Mouse (Mus musculus) heart, adult 10 weeks (tissue): ENCODE measurements around the gene Gm3415. TPM values are rescaled to one million over a fixed set of nuclear protein-coding genes. Genes with fewer than 3 reads are reported as not detected.

ENCODE experiments used
- polyA plus RNA-seq: library from polyadenylated mRNA; stranded (reverse); fragments of 350-450 nt; fragmentation: Illumina TruSeq; extraction: RNeasy Lipid Tissue Mini Kit (QIAGEN cat#74804); gene quantifications from one replicate; pipeline ENCODE4 v1.2.3, GENCODE M21; 2014; ENCODE audit warnings: low read depth, low replicate concordance

Gm3415 gene
- not detected for polyA plus RNA-seq

DNA sequence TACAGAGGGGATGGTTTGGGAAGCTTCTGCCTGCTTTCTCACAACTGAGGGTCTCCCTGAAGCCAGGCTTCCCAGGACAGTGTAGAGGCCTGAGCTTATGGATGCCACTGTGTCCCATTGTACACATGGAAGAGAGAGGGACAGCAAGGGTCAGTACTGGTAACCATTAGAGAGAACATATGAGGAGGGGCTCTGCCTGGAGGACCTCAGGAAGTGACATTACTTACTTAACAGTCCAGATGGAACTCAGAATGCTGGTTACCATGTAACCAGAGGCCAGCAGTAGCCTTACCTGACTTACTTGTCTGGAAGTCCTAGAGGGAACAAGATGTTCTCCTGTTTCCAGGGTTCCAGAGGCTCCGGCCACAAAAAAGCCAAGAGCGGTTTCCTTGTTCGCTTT is at the start of gene Gm3415:
TSS of gene Gm3415 (plus strand) at position 301 of the 400 bp plus-strand sequence.

DNA sequence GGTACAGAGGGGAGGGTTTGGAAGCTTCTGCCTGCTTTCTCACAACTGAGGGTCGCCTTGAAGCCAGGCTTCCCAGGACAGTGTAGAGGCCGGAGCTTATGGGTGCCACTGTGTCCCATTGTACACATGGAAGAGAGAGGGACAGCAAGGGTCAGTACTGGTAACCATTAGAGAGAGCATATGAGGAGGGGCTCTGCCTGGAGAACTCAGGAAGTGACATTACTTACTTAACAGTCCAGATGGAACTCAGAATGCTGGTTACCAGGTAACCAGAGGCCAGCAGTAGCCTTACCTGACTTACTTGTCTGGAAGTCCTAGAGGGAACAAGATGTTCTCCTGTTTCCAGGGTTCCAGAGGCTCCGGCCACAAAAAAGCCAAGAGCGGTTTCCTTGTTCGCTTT is 42.1 kb upstream of the Gm3415 start, which contains the start of gene Gm3402:
TSS of gene Gm3402 (plus strand) at position 301 of the 400 bp plus-strand sequence.

DNA sequence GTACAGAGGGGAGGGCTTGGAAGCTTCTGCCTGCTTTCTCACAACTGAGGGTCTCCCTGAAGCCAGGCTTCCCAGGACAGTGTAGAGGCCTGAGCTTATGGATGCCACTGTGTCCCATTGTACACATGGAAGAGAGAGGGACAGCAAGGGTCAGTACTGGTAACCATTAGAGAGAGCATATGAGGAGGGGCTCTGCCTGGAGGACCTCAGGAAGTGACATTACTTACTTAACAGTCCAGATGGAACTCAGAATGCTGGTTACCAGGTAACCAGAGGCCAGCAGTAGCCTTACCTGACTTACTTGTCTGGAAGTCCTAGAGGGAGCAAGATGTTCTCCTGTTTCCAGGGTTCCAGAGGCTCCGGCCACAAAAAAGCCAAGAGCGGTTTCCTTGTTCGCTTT is 30.4 kb upstream of the Gm3415 start, which contains the start of gene Gm3404:
TSS of gene Gm3404 (plus strand) at position 301 of the 400 bp plus-strand sequence.

DNA sequence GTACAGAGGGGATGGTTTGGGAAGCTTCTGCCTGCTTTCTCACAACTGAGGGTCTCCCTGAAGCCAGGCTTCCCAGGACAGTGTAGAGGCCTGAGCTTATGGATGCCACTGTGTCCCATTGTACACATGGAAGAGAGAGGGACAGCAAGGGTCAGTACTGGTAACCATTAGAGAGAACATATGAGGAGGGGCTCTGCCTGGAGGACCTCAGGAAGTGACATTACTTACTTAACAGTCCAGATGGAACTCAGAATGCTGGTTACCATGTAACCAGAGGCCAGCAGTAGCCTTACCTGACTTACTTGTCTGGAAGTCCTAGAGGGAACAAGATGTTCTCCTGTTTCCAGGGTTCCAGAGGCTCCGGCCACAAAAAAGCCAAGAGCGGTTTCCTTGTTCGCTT is 18.6 kb upstream of the Gm3415 start, which contains the start of gene Gm3409:
TSS of gene Gm3409 (plus strand) at position 301 of the 400 bp plus-strand sequence.

DNA sequence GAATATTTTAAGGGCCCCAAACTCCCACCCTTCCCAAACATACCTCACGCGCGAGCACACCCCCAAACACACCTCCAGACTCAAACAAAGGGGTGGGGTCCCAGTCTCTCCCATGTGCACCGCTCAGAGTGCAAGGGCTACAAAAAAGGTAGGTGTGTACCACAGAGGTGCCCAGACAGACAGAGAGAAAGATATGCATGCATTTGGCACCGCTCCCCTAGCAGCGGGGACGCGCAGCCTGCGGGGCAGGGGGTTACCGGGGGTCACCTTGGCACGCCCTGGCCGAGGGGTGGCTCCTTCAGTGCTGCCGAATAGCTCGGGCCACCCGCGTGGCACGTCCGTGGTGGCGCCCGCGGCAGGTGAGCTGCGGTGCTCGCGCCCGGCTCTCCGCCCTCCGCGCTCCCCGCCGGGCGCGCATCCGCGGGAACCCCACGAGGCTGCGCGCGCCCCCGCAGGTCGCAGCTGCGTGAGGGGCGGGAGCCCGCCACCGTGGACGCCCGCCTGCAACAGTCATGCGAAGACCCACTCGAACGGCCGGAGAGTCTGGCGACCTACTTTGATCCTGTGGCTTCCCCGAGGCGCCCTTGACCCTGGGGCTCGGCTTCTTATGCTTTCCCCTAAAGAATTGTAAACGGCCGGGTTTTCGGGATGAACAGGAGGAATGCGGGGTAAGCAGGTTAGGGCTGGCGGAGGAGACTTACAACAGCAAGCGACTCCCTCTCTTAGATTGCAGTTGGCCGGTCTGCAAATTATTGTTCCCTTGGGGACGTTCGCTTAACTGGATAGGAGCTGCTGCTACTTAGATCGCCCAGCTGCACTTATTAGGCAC is 28.8 kb downstream of the Gm3415 start, which contains the start of gene Gpr12:
TSS of gene Gpr12 (minus strand) at position 762 of the 829 bp plus-strand sequence.

Other genes starting within 250 kb of the Gm3415 start
- 0.52 TPM for gene Wasf3, start 171.2 kb upstream of the Gm3415 start, polyA plus RNA-seq
- not detected for gene Gm6408, start 74.2 kb upstream of the Gm3415 start, polyA plus RNA-seq
- not detected for gene Gm6370, start 64.8 kb upstream of the Gm3415 start, polyA plus RNA-seq
- gene 4930449I24Rik, start 53.7 kb upstream of the Gm3415 start, polyA plus RNA-seq: not detected
- not detected for gene Gm3402, start 42.0 kb upstream of the Gm3415 start, polyA plus RNA-seq
- gene Gm3404, start 30.3 kb upstream of the Gm3415 start, polyA plus RNA-seq: not detected
- not detected for gene Gm3409, start 18.5 kb upstream of the Gm3415 start, polyA plus RNA-seq
- not detected for gene Gpr12, start 29.1 kb downstream of the Gm3415 start, polyA plus RNA-seq
- gene Usp12, start 238.9 kb downstream of the Gm3415 start, polyA plus RNA-seq: 15.0 TPM